Mouse (Mus musculus) lung, adult 2 months (tissue): ENCODE results near the gene Gm11213. TPM values are rescaled to one million over a fixed set of nuclear protein-coding genes. Genes with fewer than 3 reads are reported as not detected.

Experiments
- DNase-seq: peaks from one replicate; pipeline ENCODE4 v3.0.0; 2022
- H3K4me1 ChIP-seq: fragments of 200-500 bp; 2 replicates; pipeline ENCODE4 v1.6.1; 2011; ENCODE audit warnings: low read length; ENCODE audit not compliant: control insufficient read depth, insufficient read depth
- H3K4me3 ChIP-seq: fragments of 200-500 bp; replicated peaks from 2 replicates; pipeline ENCODE3; 2011; ENCODE audit warnings: low read depth, mild to moderate bottlenecking, control low read depth, low read length; ENCODE audit errors: extremely low read depth
- CTCF ChIP-seq: fragments of 200-500 bp; IDR thresholded peaks from 2 replicates; pipeline ENCODE4 v1.5.1; 2011; ENCODE audit warnings: mild to moderate bottlenecking, low read length, control low read depth; ENCODE audit not compliant: insufficient read depth
- POLR2A ChIP-seq: fragments of 200-500 bp; IDR thresholded peaks from 2 replicates; pipeline ENCODE4 v1.6.1; 2011; ENCODE audit warnings: low read depth, mild to moderate bottlenecking, control low read depth, low read length, borderline replicate concordance; ENCODE audit errors: extremely low read depth
- WGBS: fragments of 180-500 bp; shearing (Covaris S2); methylation state at CpG from one replicate; pipeline ENCODE4 v1.1.7; 2018; 5-methylcytosine and 5-hydroxymethylcytosine counted together
- polyA plus RNA-seq: library from polyadenylated mRNA; depleted of rRNA; stranded (reverse); fragments of >200 nt; gene quantifications from 2 replicates; pipeline ENCODE4 v1.2.3, GENCODE M21; 2012

Gm11213 gene
- polyA plus RNA-seq, 1 experiment = not detected

DNA sequence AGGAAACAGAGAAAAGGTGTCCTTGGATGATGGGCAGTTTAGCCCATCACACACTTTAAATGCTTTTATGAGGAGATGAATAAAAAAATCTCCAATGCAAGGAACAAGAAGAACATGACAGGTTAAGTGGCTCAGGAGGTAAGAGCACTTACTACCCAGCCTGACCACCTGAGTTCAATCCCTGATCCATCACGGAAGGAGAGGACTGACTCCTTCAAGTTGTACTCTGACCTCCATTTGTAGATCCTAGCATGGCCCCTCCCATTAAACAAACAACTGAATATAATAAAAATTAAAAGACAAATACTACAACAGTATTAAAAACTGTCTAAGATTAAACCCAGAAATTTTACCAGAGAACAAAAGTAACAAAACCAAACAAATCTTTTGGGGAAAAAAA is 907 bp upstream of the Gm11213 start:
- WGBS = 67% methylated on average over 1 of the region's 1 CpGs
- Histone ChIP-seq H3K4me3 (no peak overlapping the region), H3K4me1 (no peaks in the 10 kb centered on the region)
- no peak for DNase-seq
- TF ChIP-seq POLR2A = no peak
- no peak for TF ChIP-seq CTCF

DNA sequence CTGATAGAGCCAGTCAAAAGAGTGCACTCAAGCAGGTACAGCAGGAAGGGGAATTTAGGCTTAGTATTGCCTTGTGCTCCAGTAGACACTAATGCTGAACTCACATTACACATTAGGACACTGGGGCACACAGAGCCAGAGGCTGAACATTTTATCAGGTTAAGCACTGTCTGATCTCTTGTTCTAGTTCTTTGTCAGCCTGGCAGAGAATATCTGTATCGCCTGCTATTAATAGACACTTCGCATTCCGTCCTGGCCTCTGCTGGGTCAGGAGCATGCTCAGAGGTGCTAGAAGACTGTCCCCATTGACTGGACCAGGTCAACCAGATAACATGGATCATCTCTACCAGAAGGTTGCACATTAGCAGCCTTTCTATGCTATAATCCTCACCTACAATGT is 484 bp upstream of the Gm11213 start:
- TF ChIP-seq CTCF (no peak), POLR2A (no peak)
- 82% methylated on average over 3 of the region's 3 CpGs for WGBS
- DNase-seq = no peak
- H3K4me3 ChIP-seq = no peak overlapping the region
- no peaks in the 10 kb centered on the region for H3K4me1 ChIP-seq

DNA sequence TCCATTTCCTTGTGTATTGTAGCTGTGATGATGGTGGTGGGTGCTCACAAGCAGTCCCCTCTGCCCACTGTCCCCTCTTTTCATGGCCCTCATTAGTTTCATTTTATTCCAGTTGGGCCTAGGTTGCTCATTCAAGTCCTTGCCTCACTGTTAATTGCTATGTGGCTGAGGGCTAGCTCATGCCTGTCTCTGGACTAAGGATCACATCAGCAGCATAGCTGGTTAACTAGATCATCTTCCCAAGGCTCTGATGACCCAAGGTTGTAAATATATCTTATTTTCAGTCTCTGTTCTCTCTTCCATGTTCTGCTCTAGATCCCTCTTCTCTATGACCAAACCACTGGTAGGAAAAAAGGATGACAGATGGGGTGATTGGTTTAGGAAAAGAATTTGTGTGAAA is 3.8 kb downstream of the Gm11213 start:
- Histone ChIP-seq H3K4me3 (no peak overlapping the region), H3K4me1 (no peaks in the 10 kb centered on the region)
- no peak for DNase-seq
- TF ChIP-seq CTCF (no peak), POLR2A (no peak)

DNA sequence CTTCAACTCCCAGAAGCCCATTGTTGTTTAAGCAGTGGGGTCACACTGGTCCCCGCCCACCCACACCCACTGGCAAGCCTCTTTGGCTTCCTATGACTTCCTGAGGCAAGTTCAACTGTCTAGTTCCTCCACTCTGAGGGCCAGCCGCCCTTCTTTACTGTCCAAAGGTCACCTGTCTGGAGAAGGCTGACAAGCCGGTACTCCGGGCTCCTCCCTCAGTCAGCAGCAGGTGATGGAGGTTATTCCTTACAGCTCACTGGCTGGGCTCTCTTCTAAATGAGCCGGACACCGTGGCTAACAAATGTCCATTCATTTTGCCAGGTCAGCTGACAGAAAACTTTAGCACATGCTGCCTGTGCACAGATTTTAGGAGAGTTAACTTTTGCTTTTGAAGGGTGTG is 4.3 kb downstream of the Gm11213 start:
- Histone ChIP-seq H3K4me3 (no peak overlapping the region), H3K4me1 (no peaks in the 10 kb centered on the region)
- TF ChIP-seq POLR2A (no peak), CTCF (no peak)
- WGBS = 82% methylated on average over 6 of the region's 6 CpGs
- DNase-seq = no peak

DNA sequence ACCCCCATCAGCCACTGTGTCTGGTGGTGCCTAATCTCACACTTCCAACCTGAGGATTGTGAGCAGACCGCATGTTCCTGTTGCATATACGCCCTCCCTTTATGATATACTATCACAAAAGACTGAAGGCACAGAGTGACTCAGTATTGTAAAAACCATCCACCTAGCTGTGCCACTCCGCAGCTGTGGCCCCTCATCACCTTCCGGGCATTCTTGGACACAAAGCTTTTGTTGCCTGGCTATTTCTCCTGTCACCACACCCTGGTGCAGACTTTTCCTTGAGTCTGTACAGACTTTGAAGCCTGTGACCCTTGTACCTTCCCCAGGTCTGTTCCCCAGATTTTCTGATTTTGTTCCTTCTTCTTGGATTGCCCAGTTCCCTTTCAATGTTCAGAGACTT is 9.1 kb downstream of the Gm11213 start:
- DNase-seq = no peak
- no peak overlapping the region for H3K4me3 ChIP-seq
- TF ChIP-seq CTCF (no peak), POLR2A (no peak)
- WGBS = 98% methylated on average over 4 of the region's 4 CpGs
- H3K4me1 ChIP-seq = peaks cover 4% of the 10 kb centered on the region

DNA sequence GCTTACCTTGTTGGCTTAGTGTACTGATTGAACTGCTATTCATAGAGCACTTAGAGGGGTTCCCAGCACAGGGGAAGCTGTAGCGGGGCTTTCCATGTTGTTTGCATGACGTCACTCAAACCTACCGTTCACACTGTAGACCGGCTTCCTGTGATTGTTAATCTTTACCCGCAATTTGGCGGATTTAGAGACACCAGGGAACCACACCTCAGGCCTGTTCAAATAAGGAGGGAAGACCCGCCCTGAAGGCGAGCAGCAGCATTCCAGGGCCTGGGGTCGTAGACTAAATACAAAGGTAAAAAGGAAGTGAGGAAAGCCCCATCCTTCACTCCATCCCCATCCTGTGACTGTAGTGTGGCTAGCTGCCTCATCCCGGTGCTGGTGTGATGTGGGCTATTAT is 9.8 kb downstream of the Gm11213 start:
- Histone ChIP-seq H3K4me3 (no peak overlapping the region), H3K4me1 (peaks cover 4% of the 10 kb centered on the region)
- TF ChIP-seq CTCF (no peak), POLR2A (no peak)
- DNase-seq = no peak
- 22% methylated on average over 10 of the region's 10 CpGs for WGBS

DNA sequence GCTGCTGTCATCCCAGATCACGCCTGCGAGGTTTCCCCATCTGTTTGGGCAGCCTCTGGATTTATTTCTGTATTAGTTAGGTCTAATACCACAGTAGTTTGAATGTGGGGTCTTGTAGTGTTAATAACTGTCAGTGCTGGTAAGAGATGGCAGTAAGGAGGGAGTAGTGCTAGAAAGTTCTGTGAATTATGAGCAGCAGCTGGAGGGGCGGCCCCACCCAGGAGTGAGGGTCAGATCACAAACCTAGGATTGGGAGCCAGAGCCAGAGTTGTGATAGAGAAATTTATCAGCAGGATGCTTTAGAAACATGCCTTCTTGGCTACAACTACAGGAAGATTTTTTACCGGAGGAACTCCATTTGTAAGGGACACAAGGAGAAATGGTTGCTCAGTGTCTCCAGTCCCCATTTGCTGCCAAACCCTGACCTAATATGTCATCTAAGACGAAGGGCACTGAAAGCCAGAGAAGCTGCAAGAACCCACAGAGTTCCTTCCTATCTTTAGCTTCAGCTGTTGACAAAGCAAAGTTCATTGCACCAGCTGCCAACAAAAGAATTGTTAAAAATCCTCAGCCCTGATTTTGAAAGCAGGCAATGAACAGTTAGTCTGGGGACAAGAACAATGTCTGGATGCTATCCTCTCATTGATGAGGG is 10.5 kb downstream of the Gm11213 start:
- Histone ChIP-seq H3K4me3 (no peak overlapping the region), H3K4me1 (peaks cover 4% of the 10 kb centered on the region)
- WGBS = 60% methylated on average over 5 of the region's 5 CpGs
- no peak for TF ChIP-seq CTCF
- TF ChIP-seq POLR2A = no peak
- DNase-seq = no peak

DNA sequence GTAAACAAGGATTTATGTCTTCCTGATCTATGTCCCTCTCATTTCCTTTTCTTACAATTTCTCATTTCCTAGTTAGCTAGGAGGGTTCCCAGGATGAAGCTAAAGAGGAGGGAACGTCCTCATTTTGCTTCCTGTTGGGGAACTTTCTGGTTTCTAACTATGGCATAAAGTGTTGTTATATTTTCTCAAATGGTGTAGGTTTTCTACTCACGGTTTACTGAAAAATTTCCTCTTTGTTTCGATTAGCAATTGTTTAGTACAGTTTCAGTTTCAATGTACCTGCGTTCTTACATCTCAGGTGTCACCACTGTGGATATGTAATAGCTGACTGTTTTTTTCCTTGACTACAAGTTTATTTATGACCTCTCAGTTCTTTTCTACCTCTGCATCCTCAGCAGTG is 14.5 kb downstream of the Gm11213 start:
- no peak for TF ChIP-seq POLR2A
- TF ChIP-seq CTCF = no peak
- WGBS = 55% methylated on average over 4 of the region's 4 CpGs

DNA sequence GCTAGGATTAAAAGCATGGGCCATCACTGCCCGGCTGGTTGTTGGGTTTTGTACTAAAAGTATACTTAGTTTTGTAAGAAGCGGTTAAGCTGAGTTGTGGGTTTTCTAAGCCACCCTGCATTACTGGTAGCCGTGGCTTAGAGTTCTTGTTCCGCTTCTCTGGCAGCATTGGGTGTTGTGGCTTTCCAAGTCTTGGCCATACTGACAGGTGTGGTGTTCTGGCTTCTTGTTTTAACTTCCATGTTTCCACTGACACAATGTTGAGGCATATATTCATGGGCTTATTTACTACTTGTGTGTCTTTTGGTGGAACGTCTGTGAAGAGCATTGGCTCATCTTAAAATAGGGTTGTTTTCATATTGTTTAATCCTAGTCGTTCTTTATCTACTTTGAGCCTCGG is 15.1 kb downstream of the Gm11213 start:
- no peak for DNase-seq
- 77% methylated on average over 7 of the region's 7 CpGs for WGBS
- no peak for TF ChIP-seq CTCF
- TF ChIP-seq POLR2A = no peak
- Histone ChIP-seq H3K4me3 (no peak overlapping the region), H3K4me1 (peaks cover 3% of the 10 kb centered on the region)

More for the DNA sequence above, 14.5 kb downstream of the Gm11213 start:
- peaks cover 4% of the 10 kb centered on the region for H3K4me1 ChIP-seq
- DNase-seq = no peak
- H3K4me3 ChIP-seq = no peak overlapping the region

DNA sequence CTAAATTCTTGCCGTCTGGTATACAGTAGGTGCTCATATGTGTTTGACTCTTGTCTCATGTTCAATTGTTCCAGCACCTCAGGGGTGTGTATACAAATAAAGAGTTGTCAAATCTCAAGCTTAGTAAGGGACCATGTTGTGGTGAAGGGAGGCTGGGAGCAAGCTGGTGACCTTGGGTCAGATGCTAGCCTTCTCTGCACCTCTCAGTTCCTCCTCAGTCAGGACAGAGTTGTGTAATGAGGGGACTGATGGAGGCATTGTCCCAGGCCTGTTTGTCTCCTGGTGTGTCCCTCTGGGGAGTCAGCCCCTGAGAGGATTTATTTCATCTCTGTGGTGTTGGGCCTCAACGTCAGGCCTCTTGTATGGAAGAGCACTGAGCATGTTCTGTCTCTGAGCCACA is 18.8 kb downstream of the Gm11213 start:
- TF ChIP-seq POLR2A = no peak
- no peak for TF ChIP-seq CTCF
- DNase-seq = no peak
- no peaks in the 10 kb centered on the region for H3K4me1 ChIP-seq
- whole genome bisulfite sequencing = 78% methylated on average over 2 of the region's 2 CpGs
- no peak overlapping the region for H3K4me3 ChIP-seq
